Mouse (Mus musculus) myocyte (in vitro differentiated cells): ENCODE measurements around the gene Cyp2b10. TPM values are rescaled to one million over a fixed set of nuclear protein-coding genes. Genes with fewer than 3 reads are reported as not detected.

Source experiments
- H3K27me3 ChIP-seq: one replicate; pipeline ENCODE4 v1.6.1; 2011; ENCODE audit not compliant: control insufficient read depth, insufficient read depth, insufficient read length
- H3K36me3 ChIP-seq: one replicate; pipeline ENCODE4 v1.6.1; 2011; ENCODE audit not compliant: control insufficient read depth, insufficient read depth
- H3K4me2 ChIP-seq: one replicate; pipeline ENCODE4 v1.6.1; 2011; ENCODE audit warnings: low read depth, control low read depth
- H3K4me3 ChIP-seq: one replicate; pipeline ENCODE4 v1.5.1; 2011; ENCODE audit warnings: mild to moderate bottlenecking, control low read depth, moderate library complexity
- H3K79me2 ChIP-seq: one replicate; pipeline ENCODE4 v1.6.1; 2011; ENCODE audit not compliant: control insufficient read depth, insufficient read depth
- H3ac ChIP-seq: one replicate; pipeline ENCODE4 v1.6.1; 2011; ENCODE audit not compliant: control insufficient read depth, insufficient read length
- CEBPB ChIP-seq: IDR thresholded peaks from 2 replicates; pipeline ENCODE4 v1.6.1; 2011; ENCODE audit warnings: mild to moderate bottlenecking, moderate library complexity; ENCODE audit not compliant: poor library complexity, insufficient read depth, severe bottlenecking
- E2F4 ChIP-seq: IDR thresholded peaks from one replicate; pipeline ENCODE4 v1.6.1; 2011; ENCODE audit warnings: mild to moderate bottlenecking, control low read depth, moderate library complexity; ENCODE audit not compliant: insufficient read depth
- MAX ChIP-seq: IDR thresholded peaks from one replicate; pipeline ENCODE4 v1.6.1; 2011; ENCODE audit warnings: low read depth, mild to moderate bottlenecking, control low read depth
- MYOD1 ChIP-seq, 3 experiments: IDR thresholded peaks; one replicate each; pipeline ENCODE4 v1.6.1; 2011; ENCODE audit warnings: control low read depth in 2 of 3, low read depth in 2 of 3, mild to moderate bottlenecking in 2 of 3, moderate library complexity in 1 of 3; ENCODE audit not compliant: insufficient read length in 2 of 3, control insufficient read depth in 1 of 3
- MYOG ChIP-seq, 3 experiments: IDR thresholded peaks; one replicate each; pipeline ENCODE4 v1.6.1; 2011; ENCODE audit warnings: control low read depth in 2 of 3, low read depth in 2 of 3, mild to moderate bottlenecking in 2 of 3; ENCODE audit not compliant: insufficient read length in 2 of 3, control insufficient read depth in 1 of 3, insufficient read depth in 1 of 3
- POLR2A ChIP-seq: IDR thresholded peaks from one replicate; pipeline ENCODE4 v1.6.1; 2011; ENCODE audit warnings: low read depth, mild to moderate bottlenecking, control low read depth, moderate library complexity; ENCODE audit not compliant: insufficient read length
- POLR2AphosphoS2 ChIP-seq: IDR thresholded peaks from one replicate; pipeline ENCODE4 v1.6.1; 2011; ENCODE audit warnings: low read depth, control low read depth; ENCODE audit not compliant: insufficient read length
- REST ChIP-seq: IDR thresholded peaks from one replicate; pipeline ENCODE4 v1.6.1; 2011; ENCODE audit warnings: mild to moderate bottlenecking, control low read depth, moderate library complexity; ENCODE audit not compliant: insufficient read depth, insufficient read length
- SRF ChIP-seq: IDR thresholded peaks from one replicate; pipeline ENCODE4 v1.6.1; 2011; ENCODE audit warnings: low read depth; ENCODE audit not compliant: control insufficient read depth, insufficient read length
- TCF12 ChIP-seq: IDR thresholded peaks from one replicate; pipeline ENCODE4 v1.6.1; 2011; ENCODE audit warnings: mild to moderate bottlenecking, control low read depth; ENCODE audit not compliant: poor library complexity, insufficient read depth, severe bottlenecking
- TCF3 ChIP-seq: IDR thresholded peaks from one replicate; pipeline ENCODE4 v1.6.1; 2011; ENCODE audit warnings: low read depth, control low read depth; ENCODE audit not compliant: insufficient read length
- USF1 ChIP-seq: IDR thresholded peaks from one replicate; pipeline ENCODE4 v1.6.1; 2011; ENCODE audit warnings: low read depth, mild to moderate bottlenecking, control low read depth, moderate library complexity
- polyA plus RNA-seq: library from polyadenylated mRNA; unstranded; fragments of >200 nt; fragmentation: generic; extraction: Trizol; gene quantifications from one replicate; pipeline ENCODE4 v1.2.1, GENCODE M21; 2012; ENCODE audit warnings: missing spikeins

The Cyp2b10 gene
- polyA plus RNA-seq, 1 experiment: 0.02 TPM

GRCm38 (mm10) chr7:25859962-25860870 is 37.2 kb upstream of the Cyp2b10 start:
- Histone ChIP-seq H3K4me3 (no peak overlapping the region), H3K79me2 (no peaks in the 10 kb centered on the region), H3ac (no peak overlapping the region), H3K4me2 (no peak overlapping the region), H3K36me3 (no peaks in the 10 kb centered on the region), H3K27me3 (no peaks in the 10 kb centered on the region)
- TF ChIP-seq MYOG (IDR thresholded peaks at IDR 0.05; ENCODE audit: control insufficient read depth in 1 of 3, insufficient read depth in 1 of 3, insufficient read length in 2 of 3, low read depth in 2 of 3) (no peak), MAX (no peak), TCF3 (no peak), SRF (no peak), POLR2A (no peak), USF1 (no peak), E2F4 (no peak), TCF12 (no peak), POLR2AphosphoS2 (no peak), MYOD1 (IDR thresholded peaks at IDR 0.05; ENCODE audit: control insufficient read depth in 1 of 3, insufficient read length in 2 of 3, low read depth in 2 of 3) (no peak), CEBPB (no peak), REST (no peak)

- Histone ChIP-seq H3ac (no peak overlapping the region), H3K4me3 (no peak overlapping the region), H3K79me2 (no peaks in the 10 kb centered on the region), H3K36me3 (no peaks in the 10 kb centered on the region), H3K27me3 (no peaks in the 10 kb centered on the region), H3K4me2 (no peak overlapping the region)
- TF ChIP-seq POLR2AphosphoS2 (no peak), REST (no peak), POLR2A (no peak), E2F4 (no peak), TCF3 (no peak), SRF (no peak), TCF12 (no peak), MYOG (IDR thresholded peaks at IDR 0.05; ENCODE audit: control insufficient read depth in 1 of 3, insufficient read depth in 1 of 3, insufficient read length in 2 of 3, low read depth in 2 of 3) (no peak), CEBPB (no peak)
Measured at GRCm38 (mm10) chr7:25862365-25862764, 35.1 kb upstream of the Cyp2b10 start.

GRCm38 (mm10) chr7:25863756-25864155 is 33.7 kb upstream of the Cyp2b10 start:
- no peaks in the 10 kb centered on the region for H3K36me3 ChIP-seq
- no peaks in the 10 kb centered on the region for H3K27me3 ChIP-seq
- H3K79me2 ChIP-seq: no peaks in the 10 kb centered on the region
- TF ChIP-seq MYOG (IDR thresholded peaks at IDR 0.05; ENCODE audit: control insufficient read depth in 1 of 3, insufficient read depth in 1 of 3, insufficient read length in 2 of 3, low read depth in 2 of 3) (no peak), REST (no peak), MYOD1 (IDR thresholded peaks at IDR 0.05; ENCODE audit: control insufficient read depth in 1 of 3, insufficient read length in 2 of 3, low read depth in 2 of 3) (no peak), TCF3 (no peak), POLR2AphosphoS2 (no peak), SRF (no peak), E2F4 (no peak), MAX (no peak), USF1 (no peak), TCF12 (no peak), CEBPB (no peak)
- H3ac ChIP-seq: no peak overlapping the region
- no peak overlapping the region for H3K4me2 ChIP-seq
- no peak overlapping the region for H3K4me3 ChIP-seq

- no peaks in the 10 kb centered on the region for H3K36me3 ChIP-seq
- no peak overlapping the region for H3K4me2 ChIP-seq
- no peaks in the 10 kb centered on the region for H3K27me3 ChIP-seq
- no peak overlapping the region for H3K4me3 ChIP-seq
- no peak for TF ChIP-seq E2F4
- H3K79me2 ChIP-seq: no peaks in the 10 kb centered on the region
- no peak overlapping the region for H3ac ChIP-seq
Measured at GRCm38 (mm10) chr7:25864861-25865260, 32.6 kb upstream of the Cyp2b10 start.

GRCm38 (mm10) chr7:25869789-25870188 is 27.6 kb upstream of the Cyp2b10 start:
- Histone ChIP-seq H3K27me3 (no peaks in the 10 kb centered on the region), H3K4me3 (no peak overlapping the region), H3K4me2 (no peak overlapping the region), H3K36me3 (no peaks in the 10 kb centered on the region), H3ac (no peak overlapping the region), H3K79me2 (no peaks in the 10 kb centered on the region)
- TF ChIP-seq TCF3: no peak
- no peak for TF ChIP-seq MYOG (IDR thresholded peaks at IDR 0.05; ENCODE audit: control insufficient read depth in 1 of 3, insufficient read depth in 1 of 3, insufficient read length in 2 of 3, low read depth in 2 of 3)
- no peak for TF ChIP-seq E2F4
- no peak for TF ChIP-seq CEBPB
- TF ChIP-seq MYOD1 (IDR thresholded peaks at IDR 0.05; ENCODE audit: control insufficient read depth in 1 of 3, insufficient read length in 2 of 3, low read depth in 2 of 3): no peak
- no peak for TF ChIP-seq TCF12
- TF ChIP-seq POLR2A: no peak
- no peak for TF ChIP-seq USF1
- TF ChIP-seq MAX: no peak
- TF ChIP-seq SRF: no peak
- no peak for TF ChIP-seq POLR2AphosphoS2
- no peak for TF ChIP-seq REST
